Mouse (Mus musculus) retina, postnatal 1 day (tissue): ENCODE data around the gene Tasp1.
"Not testable (repeated sequence)": the region's sequence is repeated elsewhere in the genome, so short reads cannot be mapped to it uniquely, and the experiment has no call there.

Source experiments
- DNase-seq: peaks from one replicate; pipeline ENCODE4 v3.0.0-alpha.2; 2012

Tasp1 gene

DNA sequence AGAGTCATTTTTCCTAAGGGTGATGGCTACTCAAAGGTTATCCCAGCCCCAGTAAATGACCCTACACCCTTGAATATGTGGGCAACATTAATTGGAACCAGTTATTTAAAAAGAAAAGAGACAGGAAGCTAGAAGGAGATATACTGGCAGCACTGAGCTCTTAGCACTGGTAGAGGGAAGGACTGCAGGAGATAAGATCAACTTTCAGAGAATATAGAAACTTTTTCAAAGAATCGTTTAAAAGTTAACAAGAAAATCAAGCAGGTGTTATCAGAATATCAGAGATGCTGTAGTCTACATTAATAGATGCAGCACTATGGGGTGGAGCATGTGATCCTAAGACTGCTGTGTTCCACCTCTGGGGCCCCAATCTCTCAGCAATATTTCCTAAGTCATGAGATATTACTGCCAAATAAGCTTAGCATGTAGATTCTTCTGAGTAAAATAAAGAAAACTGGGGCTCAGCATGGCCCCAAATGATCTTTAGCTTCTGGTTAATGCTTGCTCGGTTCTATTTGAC is 14.9 kb downstream of the Tasp1 start:
- DNase-seq, result no peak

DNA sequence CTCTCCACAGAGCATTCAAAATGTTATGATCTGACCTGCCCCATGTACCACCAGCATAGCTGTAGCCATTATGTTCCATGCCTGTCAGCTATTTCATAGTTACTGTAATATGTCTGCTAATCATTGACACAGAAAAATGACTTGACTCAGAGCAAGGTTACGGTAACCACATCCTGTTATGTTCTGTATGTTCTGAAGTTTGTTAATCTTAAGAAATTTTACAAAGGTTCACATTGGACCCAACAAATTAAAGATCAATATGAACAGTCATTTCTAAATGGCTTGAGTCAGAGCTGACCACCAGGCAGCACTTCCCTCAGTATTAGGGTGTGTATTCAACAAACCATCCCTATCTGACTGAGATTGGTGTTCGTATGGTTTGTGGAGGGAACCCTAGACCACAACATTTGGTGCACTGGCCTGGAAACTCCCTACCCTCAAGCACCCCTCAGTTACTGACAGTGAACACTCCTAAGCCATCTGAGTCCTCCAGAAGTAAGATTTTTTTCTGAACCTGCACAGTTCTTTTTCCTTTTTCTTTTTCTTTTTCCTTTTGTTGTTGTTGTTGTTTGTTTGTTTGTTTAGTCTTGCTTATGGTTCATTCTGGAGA is 24.0 kb downstream of the Tasp1 start:
- no peak for DNase-seq

DNA sequence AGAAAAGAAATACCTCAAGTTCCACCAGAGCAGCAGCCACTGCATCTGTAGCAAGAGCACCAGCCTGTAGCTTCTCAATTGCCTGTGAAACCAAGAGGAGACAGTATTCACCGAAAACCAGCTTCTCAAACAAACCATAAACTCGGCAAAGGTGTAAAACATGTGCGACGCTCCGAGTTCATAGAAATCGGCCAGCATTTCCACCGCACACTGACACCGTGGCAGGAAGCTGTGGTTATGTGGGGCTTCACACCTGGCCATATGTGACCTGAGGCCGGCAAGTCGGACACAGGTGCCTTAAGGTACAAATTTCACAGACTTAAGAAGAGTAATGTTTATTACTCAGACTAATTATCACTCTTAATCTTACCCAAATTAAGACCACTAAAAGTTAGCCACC is 24.5 kb downstream of the Tasp1 start:
- DNase-seq, result no peak

DNA sequence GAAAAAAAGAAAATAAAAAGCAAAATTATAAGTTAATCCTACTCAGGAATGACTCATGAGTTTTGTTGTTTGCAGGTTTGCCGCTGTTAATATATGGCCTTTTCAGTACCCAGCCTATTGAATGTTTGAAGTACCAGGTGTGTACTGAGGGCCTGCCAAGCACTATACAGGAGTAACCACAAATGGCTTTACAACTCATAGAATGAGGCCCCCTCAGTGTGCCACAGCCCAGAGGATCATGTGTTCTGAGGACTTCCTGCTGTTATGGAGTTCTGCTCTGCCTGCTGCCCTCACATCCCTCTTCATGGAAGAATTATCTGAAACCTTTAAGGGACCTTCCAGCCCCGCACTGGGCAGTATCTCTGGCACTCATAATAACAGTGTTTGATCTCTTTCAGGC is 29.1 kb downstream of the Tasp1 start:
- no peak for DNase-seq

DNA sequence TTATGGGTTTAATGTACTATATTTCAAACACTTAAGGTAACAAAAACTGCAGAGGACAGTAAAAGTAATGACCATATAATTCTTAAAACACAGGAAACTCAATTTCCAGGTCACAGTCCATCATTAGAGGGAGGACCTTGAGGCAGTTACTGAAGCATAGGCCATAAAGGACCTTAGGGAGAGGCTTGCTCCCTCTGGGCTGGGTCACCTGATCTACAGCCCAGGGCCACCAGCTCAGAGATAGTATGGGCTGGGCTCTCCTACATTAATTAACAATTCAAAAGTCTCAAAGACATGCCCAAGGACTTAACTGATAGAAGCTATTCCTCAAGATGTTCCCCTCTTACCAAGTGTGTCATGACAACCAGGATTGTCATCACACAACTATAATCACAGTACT is 29.8 kb downstream of the Tasp1 start:
- no peak for DNase-seq

DNA sequence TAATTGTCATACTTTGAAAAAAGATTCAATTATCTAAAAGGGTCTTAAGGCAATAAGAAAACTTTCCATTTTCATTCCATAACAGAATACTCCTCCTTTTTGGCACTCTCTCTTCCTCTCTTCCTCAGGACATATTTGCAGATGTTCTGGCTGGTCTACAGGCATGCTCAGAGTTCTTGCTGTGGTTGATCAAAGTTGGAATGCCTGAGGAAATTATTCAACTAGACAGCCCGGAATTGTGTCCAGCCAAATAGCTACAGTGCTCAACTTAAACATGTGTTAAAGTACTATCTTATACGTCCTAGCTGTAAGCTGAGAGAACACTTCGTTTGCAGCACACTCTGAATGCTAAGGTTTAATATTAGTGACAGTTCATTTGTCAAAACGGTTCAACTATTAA is 41.7 kb downstream of the Tasp1 start:
- DNase-seq, result no peak

DNA sequence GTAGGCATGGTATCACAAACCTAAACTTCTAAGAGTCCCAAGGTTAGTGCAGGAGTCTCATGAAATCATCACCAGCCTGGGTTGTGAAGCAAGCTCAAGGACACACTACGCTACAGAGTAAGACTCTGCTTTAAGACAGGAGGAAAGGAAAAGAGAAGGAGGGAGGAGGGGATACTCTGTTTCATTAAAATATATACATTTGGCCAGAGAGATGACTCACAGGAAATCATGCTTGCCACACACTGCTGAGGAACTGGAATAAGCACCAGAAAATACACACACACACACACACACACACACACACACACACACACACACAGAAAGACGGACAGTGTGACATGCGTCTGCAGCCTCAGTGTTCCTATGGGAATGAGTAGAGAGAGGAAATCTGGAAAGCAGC is 59.2 kb downstream of the Tasp1 start:
- no peak for DNase-seq

DNA sequence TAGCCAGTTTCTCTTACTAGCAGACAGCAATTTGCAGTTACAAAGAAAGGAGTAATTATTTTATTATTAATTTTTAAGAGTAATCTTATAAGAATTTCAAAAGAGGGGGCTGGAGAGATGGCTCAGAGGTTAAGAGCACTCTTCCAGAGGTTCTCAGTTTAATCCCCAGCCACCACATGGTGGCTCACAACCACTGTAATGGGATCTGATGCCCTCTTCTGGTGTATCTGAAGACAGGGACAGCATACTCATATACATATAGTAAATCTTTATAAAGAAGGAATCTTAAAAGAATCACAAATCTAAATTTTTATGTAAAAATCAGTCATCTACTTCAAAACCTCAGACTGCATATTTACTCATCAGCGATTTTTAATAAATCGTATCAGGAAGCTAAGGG is 68.4 kb downstream of the Tasp1 start:
- DNase-seq, result no peak

DNA sequence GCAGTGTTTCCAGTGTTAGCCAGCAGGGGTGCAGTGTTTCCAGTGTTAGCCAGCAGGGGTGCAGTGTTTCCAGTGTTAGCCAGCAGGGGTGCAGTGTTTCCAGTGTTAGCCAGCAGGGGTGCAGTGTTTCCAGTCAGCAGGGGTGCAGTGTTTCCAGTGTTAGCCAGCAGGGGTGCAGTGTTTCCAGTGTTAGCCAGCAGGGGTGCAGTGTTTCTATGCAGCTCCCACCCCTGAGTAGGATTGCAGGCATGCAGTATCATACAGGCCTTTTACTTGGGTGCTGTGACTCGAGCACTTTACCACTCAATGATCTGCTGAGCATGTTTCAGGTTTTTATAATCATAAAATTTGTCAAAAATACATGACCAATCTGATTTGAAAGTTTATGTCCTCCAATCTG is 76.7 kb downstream of the Tasp1 start:
- not testable (repeated sequence) for DNase-seq

DNA sequence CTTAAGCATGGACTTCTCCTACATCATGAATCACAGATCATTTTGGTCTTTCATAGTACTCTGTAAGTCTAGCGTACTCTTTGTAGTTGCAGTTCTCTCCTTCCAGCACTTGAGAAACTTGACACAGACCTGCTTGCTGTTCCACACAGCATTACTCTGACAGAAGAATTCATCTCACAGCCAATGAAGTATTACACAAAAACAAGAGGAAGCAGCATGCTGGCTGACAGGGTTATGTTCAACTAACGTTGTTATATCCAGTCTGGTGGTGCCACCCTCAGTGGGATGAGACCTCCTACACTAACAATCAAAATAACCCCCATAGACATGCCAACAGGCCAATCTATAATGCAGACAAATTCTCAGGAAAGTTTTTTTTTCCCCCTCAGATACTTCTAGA is 99.2 kb downstream of the Tasp1 start:
- no peak for DNase-seq

DNA sequence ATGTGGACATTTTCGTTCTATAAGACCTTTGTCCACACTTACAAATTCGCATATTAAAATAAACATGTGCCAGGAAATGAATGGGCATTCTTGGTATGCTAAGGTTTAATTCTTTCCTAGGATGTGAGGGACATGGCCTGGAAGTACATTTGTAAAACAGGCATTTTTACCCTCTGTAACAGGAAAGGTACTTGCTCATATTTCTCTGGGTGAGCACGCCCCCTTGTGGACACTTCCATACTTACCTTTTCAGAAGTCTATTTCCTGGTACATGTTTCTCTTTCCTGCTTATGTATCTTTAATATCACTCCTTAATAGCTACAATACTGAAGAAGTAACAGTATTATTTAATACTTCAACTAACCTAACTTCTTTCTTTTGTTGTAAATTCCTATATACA is 100.3 kb downstream of the Tasp1 start:
- DNase-seq, result peak; percentile 23

DNA sequence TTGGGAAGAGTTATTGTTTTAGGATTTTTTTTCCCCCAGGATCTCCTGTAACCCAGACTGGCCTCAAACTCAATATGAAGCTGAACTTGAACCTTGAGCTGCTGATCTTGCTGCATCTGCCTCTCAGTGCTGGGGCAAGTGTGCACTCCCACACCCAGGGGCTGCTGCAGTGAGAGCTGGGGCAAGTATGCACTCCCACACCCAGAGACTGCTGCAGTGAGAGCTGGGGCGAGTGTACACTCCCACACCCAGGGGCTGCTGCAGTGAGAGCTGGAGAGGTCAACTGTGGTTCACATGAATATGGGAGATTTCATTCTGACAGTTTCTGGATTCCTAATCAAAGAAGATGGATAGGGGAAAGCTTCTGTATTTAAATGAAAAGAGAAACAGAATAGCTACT is 117.8 kb downstream of the Tasp1 start:
- DNase-seq, result no peak

DNA sequence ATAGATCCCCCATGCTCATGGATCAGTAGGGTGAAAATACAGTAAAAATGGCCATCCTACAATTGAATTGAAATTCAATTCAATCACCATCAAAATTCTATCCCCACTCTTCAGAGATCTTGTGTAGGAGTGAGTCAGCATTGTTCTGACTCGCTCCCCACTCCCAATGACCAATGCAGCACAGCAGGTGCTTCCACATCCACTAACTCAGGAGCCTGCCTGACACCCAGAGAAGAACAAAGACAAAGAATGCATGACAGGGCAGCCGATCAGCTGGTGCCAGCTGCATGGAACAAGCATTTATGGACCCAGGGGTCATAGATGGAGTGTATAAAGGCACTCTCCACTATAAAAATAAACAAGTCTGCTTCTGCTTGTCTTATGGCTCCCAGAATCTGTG is 129.0 kb downstream of the Tasp1 start:
- DNase-seq, result no peak

DNA sequence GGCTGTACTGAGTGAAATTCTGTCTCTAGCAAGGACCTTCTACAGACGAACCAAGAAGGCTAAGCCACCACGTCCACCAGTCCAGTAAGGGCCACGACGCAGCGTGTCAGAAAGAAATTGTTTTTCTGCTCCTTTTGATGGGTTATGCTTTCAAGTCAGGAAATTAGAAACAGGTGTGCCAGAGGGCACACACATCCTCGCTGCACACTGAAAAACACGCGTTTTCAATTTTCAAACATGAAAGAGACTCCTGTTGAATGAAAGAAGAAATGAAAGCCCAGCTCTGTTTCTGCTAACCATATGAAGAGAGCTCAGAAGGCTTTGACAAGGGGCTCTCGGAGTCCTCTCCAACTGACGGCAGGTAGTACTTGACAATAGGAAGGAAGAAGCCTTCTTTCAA is 132.0 kb downstream of the Tasp1 start:
- DNase-seq, result no peak

DNA sequence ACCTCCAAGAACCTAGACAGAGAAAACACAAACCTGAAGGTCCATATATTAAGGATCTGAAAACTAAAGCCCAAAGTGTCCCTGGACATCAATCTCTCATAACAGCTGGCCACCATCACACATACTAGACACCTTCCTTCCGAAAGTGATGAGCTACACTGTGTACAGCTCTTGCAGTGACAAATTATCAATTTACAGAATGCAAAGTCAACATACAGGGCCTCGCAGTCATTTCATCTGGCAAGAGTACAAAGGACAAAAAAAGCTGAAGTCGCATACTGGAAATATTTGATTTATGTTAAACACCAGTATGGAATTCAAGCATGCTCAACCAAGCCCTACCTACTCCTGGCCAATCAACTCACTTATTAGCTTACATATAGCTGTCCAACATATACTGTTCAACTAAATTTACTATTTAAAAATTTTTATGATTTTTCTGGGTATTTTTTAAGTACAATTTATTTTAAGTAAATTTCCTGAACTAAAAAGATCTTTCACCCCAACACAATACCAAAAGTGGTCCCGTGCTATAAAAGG is 132.5 kb downstream of the Tasp1 start:
- no peak for DNase-seq

DNA sequence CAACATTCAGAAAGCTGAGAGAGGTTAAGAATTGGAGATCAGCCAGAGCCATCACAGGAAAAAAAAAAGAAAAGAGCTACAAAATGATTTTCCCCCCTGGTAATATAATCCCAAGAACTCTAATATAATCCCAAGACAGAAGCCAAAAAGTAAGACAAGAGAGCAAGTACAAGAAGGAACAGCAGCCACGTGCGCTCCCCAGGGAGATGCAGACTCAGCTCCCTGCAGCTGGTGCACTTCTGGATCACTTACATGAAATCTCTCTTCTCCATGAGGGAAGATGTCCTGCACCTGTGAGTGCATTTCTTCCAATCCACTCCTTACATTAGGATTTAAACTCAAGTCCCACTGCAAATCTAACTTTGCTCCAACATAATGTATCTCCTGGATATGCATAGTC is 134.4 kb downstream of the Tasp1 start:
- DNase-seq, result no peak

DNA sequence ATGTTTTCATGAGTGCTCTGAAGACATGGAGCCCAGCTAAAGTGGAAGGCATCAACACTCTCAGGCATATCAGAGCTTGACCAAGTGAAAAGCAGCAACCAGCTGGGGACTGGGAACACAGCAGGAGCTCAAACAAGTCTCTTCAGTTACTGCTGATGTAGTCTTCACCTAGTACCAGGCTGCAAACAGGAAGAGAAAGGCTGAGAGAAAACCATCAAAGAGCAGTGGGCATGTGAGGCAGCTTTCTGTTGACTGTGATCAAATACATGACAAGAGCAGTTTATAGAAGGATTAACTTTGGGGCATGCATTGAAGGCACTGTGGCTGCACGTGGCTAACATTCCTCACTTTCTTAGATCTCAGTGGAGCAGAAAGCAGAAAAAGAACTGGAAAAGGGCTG is 141.7 kb downstream of the Tasp1 start:
- no peak for DNase-seq

DNA sequence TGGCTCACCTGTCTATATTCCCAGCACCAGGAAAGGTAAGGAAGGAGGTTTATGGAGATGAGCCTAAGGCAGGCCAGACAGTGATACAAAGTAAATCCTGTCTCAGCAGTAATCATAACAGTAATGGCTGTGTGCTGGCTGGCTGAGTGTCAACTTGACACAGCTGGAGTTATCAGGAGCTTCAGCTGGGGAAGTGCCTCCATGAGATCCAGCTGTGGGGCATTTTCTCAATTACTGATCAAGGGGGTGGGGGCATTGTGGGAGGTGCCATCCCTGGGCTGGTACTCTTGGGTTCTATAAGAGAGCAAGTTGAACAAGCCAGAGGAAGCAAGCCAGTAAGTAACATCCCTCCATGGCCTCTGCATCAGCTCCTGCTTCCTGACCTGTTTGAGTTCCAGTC is 145.2 kb downstream of the Tasp1 start:
- DNase-seq, result not testable (repeated sequence)

DNA sequence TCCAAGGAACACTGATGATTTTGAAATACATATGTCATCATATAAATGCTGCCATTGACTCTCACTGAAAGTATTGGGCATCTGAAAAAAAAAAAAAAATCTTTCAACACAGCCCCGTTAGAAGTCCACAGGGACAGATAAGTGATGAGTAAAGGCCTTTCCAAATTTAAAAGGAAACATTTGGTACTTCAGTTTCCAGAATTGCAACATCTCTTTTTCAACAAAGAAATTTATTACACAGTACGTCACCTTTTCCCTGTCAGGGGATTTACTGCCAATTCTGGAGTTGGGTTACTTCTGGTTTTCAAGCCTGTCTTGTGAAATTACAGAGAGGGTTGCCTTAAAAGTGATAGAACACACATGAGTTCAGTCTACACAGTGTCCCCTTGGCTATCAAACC is 146.8 kb downstream of the Tasp1 start:
- DNase-seq, result no peak

DNA sequence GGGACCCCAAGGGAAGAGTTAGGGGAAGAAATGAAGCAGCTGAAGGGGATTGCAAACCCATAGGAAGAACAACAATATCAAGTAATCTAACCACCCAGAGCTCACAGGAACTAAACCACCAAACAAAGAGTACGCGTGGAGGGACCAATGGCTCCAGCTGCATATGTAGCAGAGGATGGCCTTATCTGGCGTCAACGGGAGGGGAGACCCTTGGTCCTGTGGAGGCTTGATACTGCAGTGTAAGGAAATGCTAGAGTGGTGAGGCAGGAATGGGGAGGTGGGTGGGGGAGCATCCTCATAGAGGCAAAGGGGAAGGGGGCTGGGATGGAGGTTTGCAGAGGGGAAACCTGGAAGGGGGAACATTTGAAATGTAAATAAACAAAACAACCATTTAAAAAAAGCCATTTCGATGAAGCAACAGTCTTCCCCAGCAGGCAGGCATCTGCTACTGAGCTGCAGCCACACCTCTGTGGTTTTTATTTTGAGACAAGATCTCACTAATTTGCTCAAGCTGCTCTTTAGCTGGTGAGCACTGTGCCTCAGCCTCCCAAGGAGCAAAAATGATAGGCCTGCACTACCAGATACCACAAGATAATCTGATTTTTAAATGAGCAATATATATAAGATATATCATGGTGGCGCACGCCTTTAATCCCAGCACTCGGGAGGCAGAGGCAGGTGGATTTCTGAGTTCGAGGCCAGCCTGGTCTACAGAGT is 160.0 kb downstream of the Tasp1 start:
- no peak for DNase-seq

DNA sequence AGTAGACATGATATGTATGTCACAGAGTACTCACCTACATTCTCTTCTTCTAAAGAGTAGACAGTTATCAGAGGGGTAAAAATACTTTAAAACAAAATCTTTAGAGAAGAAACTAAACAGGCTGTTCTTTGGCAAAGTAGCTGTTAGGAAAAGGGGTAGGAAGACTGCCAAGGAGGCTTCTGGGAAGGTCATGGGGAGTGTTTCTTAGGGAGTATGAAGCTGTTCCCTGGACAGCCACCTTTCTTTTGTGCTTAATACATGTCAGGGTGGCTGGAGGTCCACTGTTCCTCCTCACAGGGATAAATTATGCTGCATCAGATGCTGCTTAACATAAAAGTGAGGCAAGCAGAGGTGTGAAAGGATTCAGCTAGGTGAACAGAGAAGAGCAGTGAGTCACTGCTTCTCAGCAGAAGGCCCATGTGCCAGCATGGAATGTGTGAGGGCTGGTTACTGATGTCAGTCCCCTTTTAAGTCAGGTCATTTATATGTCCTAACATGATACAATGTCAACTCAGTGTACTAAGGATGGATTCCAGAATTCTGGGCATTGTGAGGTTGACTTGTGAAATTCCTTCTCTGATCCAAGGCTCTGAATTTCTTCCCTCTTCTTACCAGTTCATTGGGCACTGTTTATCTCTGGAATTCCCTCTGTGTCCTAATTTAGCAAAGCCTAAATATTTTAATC is 175.1 kb downstream of the Tasp1 start:
- DNase-seq, result no peak

DNA sequence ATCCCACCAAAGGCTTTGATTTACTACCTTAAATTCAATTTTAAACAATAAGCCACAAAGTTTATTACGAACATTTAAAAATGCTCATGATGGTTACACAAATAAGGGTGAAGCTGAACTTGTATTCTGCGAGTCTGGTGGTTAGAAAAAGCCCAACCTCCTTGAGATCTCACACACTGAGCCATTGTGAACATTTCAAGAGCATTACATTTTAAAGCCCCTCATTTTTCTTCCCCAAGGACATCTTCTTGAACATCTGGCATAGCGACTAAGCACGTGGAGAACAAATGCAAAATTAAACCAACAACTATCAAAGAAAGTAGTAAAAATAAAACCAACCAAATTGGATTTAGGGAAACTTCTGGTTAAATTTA is 182.4 kb downstream of the Tasp1 start:
- no peak for DNase-seq

DNA sequence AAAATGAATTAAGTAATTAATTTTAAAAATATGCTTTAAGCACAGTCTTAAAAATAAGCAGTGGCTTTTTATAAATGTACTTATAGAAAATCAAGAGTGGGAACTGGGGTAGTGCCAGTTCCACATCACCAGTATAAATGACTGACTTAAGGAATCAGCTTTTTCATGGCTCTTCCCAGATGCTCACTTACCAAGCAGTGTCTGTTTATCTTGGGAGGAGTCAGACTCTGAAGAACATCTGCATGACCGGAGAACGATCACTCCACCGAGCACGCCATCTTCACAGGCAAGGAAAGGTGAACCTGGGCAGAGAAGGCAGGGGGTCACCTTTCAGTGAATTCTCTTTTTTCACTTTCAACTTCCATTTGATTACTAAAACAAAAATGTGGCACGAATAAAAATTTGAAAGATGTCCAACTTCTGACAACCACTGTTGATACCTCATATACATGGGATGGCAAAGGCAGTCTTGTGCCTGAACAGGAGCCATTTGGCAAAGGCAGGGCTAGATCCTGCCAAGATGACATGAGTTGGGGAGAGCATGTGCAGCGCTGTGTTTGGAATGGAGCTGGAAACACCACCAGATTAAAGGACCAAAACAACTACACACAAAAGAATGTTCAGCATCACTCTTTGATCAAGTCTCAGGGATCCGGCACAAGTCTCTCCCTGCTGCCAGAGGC is 182.9 kb downstream of the Tasp1 start:
- no peak for DNase-seq
